In the genomic region with DNA sequence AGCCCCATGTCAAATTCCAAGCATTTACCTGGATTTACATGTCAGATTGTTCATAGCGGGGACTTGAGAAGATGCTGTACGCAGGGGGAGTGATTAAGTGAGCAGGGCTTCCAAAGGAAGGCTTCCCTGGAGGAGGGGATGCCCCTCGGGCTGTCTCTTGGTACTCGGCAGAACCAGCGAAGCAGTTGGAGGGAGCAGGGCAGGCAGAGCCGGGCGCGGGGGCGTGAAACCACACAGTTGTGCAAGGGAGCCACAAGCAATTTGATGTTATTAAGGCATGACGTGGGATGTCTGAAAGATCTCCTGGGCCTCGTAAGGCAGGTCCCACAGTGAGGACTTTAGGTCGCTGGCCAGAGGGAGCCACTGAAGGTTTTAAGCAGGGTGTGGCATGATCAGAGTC, we compare ENCODE assay signal across 22 mouse cellular contexts. TPM values are rescaled to one million over a fixed set of nuclear protein-coding genes. Genes with fewer than 3 reads are reported as not detected.
A peak's percentile ranks its signal among the peaks of the same experiment; 100 is the strongest.
DNase-seq lines count a peak whose midpoint lies in the region; ATAC-seq and TF ChIP-seq lines count a peak whose summit lies in the region.
"Had no signal": no experiment of that assay in that cellular context is flagged by ENCODE, and none has a peak within 500 bp of the region (broad histone marks: within the 10 kb centered on the region; RNA-seq: fewer than 3 reads in every experiment).

No protein-coding gene starts in this region.

- no peaks in the 10 kb centered on the region for H3K9me3 ChIP-seq in forebrain, embryonic 10.5 days
- H3K9me3 ChIP-seq in forebrain, embryonic 15.5 days = no peaks in the 10 kb centered on the region
- no peaks in the 10 kb centered on the region for H3K9me3 ChIP-seq in E14TG2a.4 (ENCODE audit: low read length)
- H3K9me3 ChIP-seq: heart, embryonic 10.5 days; hindbrain, embryonic 12.5 days; megakaryocyte, embryonic 14.5 days had no signal

- no peak for TF ChIP-seq CTCF in E14TG2a.4 (conservative IDR thresholded peaks at IDR 0.05; ENCODE audit: low read length)

- no peak overlapping the region for H3K4me3 ChIP-seq in forebrain, embryonic 10.5 days
- no peak overlapping the region for H3K4me3 ChIP-seq in forebrain, embryonic 15.5 days
- 0 out of 2 replicates have a peak overlapping the region, but pooled peaks have one; percentile 1 for H3K4me3 ChIP-seq in E14TG2a.4 (replicated peaks; ENCODE audit: low read length)
- H3K4me3 ChIP-seq: heart, embryonic 10.5 days; hindbrain, embryonic 12.5 days; megakaryocyte, embryonic 14.5 days had no signal

- H3K4me1 ChIP-seq in forebrain, embryonic 10.5 days = peaks cover 47% of the 10 kb centered on the region
- H3K4me1 ChIP-seq in forebrain, embryonic 15.5 days = peaks cover 4% of the 10 kb centered on the region
- peaks cover 97% of the 10 kb centered on the region for H3K4me1 ChIP-seq in E14TG2a.4 (replicated peaks; ENCODE audit: low read depth, low read length)

- H3K9ac ChIP-seq in forebrain, embryonic 15.5 days (replicated peaks) = no peak overlapping the region
- H3K9ac ChIP-seq: hindbrain, embryonic 12.5 days; liver, embryonic 14.5 days had no signal

- WGBS in forebrain, embryonic 10.5 days = 75% methylated on average over 12 of the region's 12 CpGs
- WGBS in forebrain, embryonic 15.5 days = 77% methylated on average over 12 of the region's 12 CpGs

- H3K36me3 ChIP-seq in forebrain, embryonic 10.5 days (replicated peaks) = peaks cover 17% of the 10 kb centered on the region
- no peaks in the 10 kb centered on the region for H3K36me3 ChIP-seq in forebrain, embryonic 15.5 days
- H3K36me3 ChIP-seq in E14TG2a.4 (ENCODE audit: insufficient read depth, low read length) = peaks cover 55% of the 10 kb centered on the region
- H3K36me3 ChIP-seq: hindbrain, embryonic 12.5 days had no signal

- ATAC-seq in forebrain, embryonic 15.5 days (replicated peaks) = no peak
- ATAC-seq: forebrain, embryonic 16.5 days had no signal

- no peak overlapping the region for H3K4me2 ChIP-seq in forebrain, embryonic 15.5 days (replicated peaks)
- H3K4me2 ChIP-seq: hindbrain, embryonic 12.5 days had no signal

- no peak for DNase-seq in forebrain, embryonic 10.5 days (ENCODE audit: extremely low spot score, low spot score)
- DNase-seq in 3134 (ENCODE audit: extremely low read depth, insufficient read length, low spot score) = peak; percentile 70
- DNase-seq in induced T-regulatory cell, adult 2 months (ENCODE audit: low read depth) = peak; percentile 12
- no peak for DNase-seq in adrenal gland, postnatal 36 days
- no peak for DNase-seq in cerebellum, postnatal 14 days
- no peak for DNase-seq in frontal cortex, postnatal 36 days (ENCODE audit: low spot score in 2 of 2)
- DNase-seq: adrenal gland, adult 2 months; cerebellum, postnatal 10 days; embryo, embryonic 11 days; gastrocnemius, postnatal 36 days; kidney, adult 9 months; right cerebral cortex, postnatal 25 days; thymus, adult 18-20 months; thymus, postnatal 4 days had no signal

- no peaks in the 10 kb centered on the region; the same call in 1 of the 2 replicates for H3K27me3 ChIP-seq in forebrain, embryonic 10.5 days (ENCODE audit: poor library complexity, severe bottlenecking)
- no peaks in the 10 kb centered on the region for H3K27me3 ChIP-seq in forebrain, embryonic 15.5 days
- H3K27me3 ChIP-seq in E14TG2a.4 (ENCODE audit: insufficient read depth, low read length) = peaks cover 5% of the 10 kb centered on the region; the same call in 1 of the 2 replicates
- H3K27me3 ChIP-seq: hindbrain, embryonic 12.5 days had no signal

- H3K27ac ChIP-seq in forebrain, embryonic 10.5 days = 0 out of 2 replicates have a peak overlapping the region, but pooled peaks have one; percentile 48
- no peak overlapping the region for H3K27ac ChIP-seq in forebrain, embryonic 15.5 days (replicated peaks)
- H3K27ac ChIP-seq: heart, embryonic 10.5 days; hindbrain, embryonic 12.5 days; liver, embryonic 14.5 days had no signal

RNA-seq across cellular contexts. Expression of a gene that starts 28.9 kb away (rescaled TPM):
- 3.3 and 3.7 TPM in 2 replicates for polyA plus RNA-seq in forebrain, embryonic 10.5 days (2016; fragmentation: Nextera tagmentation; extraction: Ambion mirVana)
- 1.0 and 1.1 TPM in 2 replicates for polyA plus RNA-seq in forebrain, embryonic 15.5 days (2015; fragmentation: Nextera tagmentation; extraction: Ambion mirVana)
- 10 to 100 TPM; 14.4 to 23.6 TPM for total RNA-seq in adrenal gland, postnatal 36 days (2021)

RNA-seq across cellular contexts. Expression of a gene that starts 38.1 kb away (rescaled TPM):
- 0.55 and 0.63 TPM in 2 replicates for polyA plus RNA-seq in forebrain, embryonic 10.5 days (2016; fragmentation: Nextera tagmentation; extraction: Ambion mirVana)
- 12.1 and 13.8 TPM in 2 replicates for polyA plus RNA-seq in forebrain, embryonic 15.5 days (2015; fragmentation: Nextera tagmentation; extraction: Ambion mirVana)
- total RNA-seq in adrenal gland, postnatal 36 days (2021) = 1 to 10 TPM; 1.8 to 2.7 TPM
- total RNA-seq: MEL had no signal

Comparison
In these comparisons a context has a peak if more than half of its experiments do, and no peak if none do; other contexts are left out.
1. DNase-seq: peak in 3134 (single experiment) and induced T-regulatory cell, adult 2 months (single experiment); none in forebrain, embryonic 10.5 days (single experiment), adrenal gland, postnatal 36 days (0 of 2), cerebellum, postnatal 14 days (0 of 2) and frontal cortex, postnatal 36 days (0 of 2).